Mouse (Mus musculus) urinary bladder, adult 2 months (tissue): ENCODE measurements around the gene Agap1. TPM values are rescaled to one million over a fixed set of nuclear protein-coding genes. Genes with fewer than 3 reads are reported as not detected.

ENCODE experiments used
- DNase-seq: peaks from one replicate; pipeline ENCODE4 v3.0.0; 2022; ENCODE audit warnings: low spot score
- polyA plus RNA-seq: library from polyadenylated mRNA; depleted of rRNA; stranded (reverse); fragments of >200 nt; gene quantifications from 2 replicates; pipeline ENCODE4 v1.2.3, GENCODE M21; 2012

Gene Agap1
- polyA plus RNA-seq, 1 experiment, result 11.3 TPM

- DNase-seq, result no peak
Observed at GRCm38 (mm10) chr1:89576985-89577384, 122.4 kb downstream of the Agap1 start.

- DNase-seq, result peak; percentile 62
Observed at GRCm38 (mm10) chr1:89580031-89580998, 125.7 kb downstream of the Agap1 start.

GRCm38 (mm10) chr1:89580999-89581765, 126.6 kb downstream of the Agap1 start:
- peak; percentile 54 for DNase-seq

GRCm38 (mm10) chr1:89581766-89582125, 127.1 kb downstream of the Agap1 start:
- no peak for DNase-seq

- DNase-seq, result no peak
Observed at GRCm38 (mm10) chr1:89583369-89583768, 128.8 kb downstream of the Agap1 start.

- no peak for DNase-seq
Observed at GRCm38 (mm10) chr1:89586991-89587683, 132.5 kb downstream of the Agap1 start.

GRCm38 (mm10) chr1:89588154-89588553, 133.5 kb downstream of the Agap1 start:
- no peak for DNase-seq

GRCm38 (mm10) chr1:89590994-89591393, 136.4 kb downstream of the Agap1 start:
- no peak for DNase-seq

GRCm38 (mm10) chr1:89593219-89593618, 138.6 kb downstream of the Agap1 start:
- DNase-seq, result no peak

GRCm38 (mm10) chr1:89594999-89595398, 140.4 kb downstream of the Agap1 start:
- no peak for DNase-seq

GRCm38 (mm10) chr1:89595421-89595820, 140.8 kb downstream of the Agap1 start:
- no peak for DNase-seq

- DNase-seq, result no peak
Observed at GRCm38 (mm10) chr1:89596223-89596622, 141.6 kb downstream of the Agap1 start.

- DNase-seq, result no peak
Observed at GRCm38 (mm10) chr1:89598906-89599305, 144.3 kb downstream of the Agap1 start.

GRCm38 (mm10) chr1:89599983-89600741, 145.6 kb downstream of the Agap1 start:
- DNase-seq, result no peak

- no peak for DNase-seq
Observed at GRCm38 (mm10) chr1:89601349-89601748, 146.7 kb downstream of the Agap1 start.

- no peak for DNase-seq
Observed at GRCm38 (mm10) chr1:89602879-89603278, 148.3 kb downstream of the Agap1 start.

- no peak for DNase-seq
Observed at GRCm38 (mm10) chr1:89606612-89607011, 152.0 kb downstream of the Agap1 start.

GRCm38 (mm10) chr1:89608766-89609165, 154.2 kb downstream of the Agap1 start:
- no peak for DNase-seq

- DNase-seq, result no peak
Observed at GRCm38 (mm10) chr1:89609964-89610363, 155.4 kb downstream of the Agap1 start.

- DNase-seq, result no peak
Observed at GRCm38 (mm10) chr1:89611521-89611920, 156.9 kb downstream of the Agap1 start.

GRCm38 (mm10) chr1:89613234-89613870, 158.7 kb downstream of the Agap1 start:
- DNase-seq, result no peak
